Mouse (Mus musculus) thymus, postnatal 10 days (tissue): ENCODE measurements around the gene Cdc25b.

ENCODE experiments used
- DNase-seq, 2 experiments: peaks; one replicate each; pipeline ENCODE4 v3.0.0; 2021; ENCODE audit warnings: low spot score in 2 of 2

The Cdc25b gene

DNA sequence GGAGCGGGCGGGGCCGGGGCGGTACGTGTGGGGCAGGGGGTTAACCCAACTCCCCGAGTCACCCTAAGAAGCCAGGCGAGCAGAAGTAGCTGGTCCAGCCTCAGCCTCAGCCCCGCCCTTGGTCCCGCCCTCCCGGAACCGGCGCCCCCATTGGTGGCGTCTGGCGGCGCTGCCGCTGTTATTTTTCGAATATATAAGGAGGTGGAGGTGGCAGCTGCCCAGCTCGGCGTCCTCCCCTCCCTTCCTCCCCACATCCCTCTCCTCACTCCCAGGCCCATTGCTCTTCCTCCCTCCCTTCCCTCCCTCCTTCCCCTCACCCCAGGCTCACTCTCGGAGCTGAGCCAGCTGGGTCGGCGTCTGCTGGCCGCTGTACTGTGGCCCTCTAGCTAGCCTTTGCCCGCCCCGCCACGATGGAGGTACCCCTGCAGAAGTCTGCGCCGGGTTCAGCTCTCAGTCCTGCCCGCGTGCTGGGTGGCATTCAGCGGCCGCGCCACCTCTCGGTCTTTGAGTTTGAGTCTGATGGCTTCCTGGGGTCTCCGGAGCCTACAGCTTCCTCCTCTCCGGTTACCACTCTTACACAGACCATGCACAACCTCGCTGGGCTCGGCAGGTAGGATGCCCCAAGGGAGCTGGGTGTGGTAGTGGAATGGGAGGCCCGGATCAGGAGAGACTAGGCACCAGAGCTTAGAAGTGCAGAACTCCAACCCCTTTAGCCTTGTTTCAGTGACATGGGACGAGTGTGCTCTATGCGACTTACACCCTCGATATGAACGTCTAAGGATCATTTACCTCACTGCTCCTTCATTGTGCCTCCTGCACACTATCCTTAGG is at the start of gene Cdc25b, which contains the start of gene Spef1:
TSS of gene Cdc25b (plus strand) at position 179 of the 831 bp plus-strand sequence.
TSS of gene Spef1 (minus strand) at position 512 of the 831 bp plus-strand sequence.
- peak; percentile 71 to 79 for DNase-seq

DNA sequence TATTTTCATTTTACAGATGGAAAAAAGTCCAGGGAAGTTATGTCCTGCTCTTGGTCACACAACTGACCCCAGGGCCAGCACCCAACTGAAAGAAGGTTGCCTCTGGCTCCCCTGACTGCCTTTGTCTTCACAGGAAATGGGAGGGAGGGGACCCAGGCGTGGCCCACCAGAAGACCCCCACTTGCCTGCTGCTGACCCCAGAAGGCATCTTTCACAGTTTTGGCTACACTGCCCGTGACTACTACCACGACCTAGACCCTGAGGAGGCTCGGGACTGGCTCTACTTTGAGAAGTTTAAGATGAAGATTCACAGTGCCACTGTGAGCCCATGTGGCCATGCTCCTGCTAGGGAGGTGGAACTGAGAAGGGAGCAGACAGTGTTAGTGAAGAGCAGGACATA is 48.5 kb upstream of the Cdc25b start:
- no peak for DNase-seq

DNA sequence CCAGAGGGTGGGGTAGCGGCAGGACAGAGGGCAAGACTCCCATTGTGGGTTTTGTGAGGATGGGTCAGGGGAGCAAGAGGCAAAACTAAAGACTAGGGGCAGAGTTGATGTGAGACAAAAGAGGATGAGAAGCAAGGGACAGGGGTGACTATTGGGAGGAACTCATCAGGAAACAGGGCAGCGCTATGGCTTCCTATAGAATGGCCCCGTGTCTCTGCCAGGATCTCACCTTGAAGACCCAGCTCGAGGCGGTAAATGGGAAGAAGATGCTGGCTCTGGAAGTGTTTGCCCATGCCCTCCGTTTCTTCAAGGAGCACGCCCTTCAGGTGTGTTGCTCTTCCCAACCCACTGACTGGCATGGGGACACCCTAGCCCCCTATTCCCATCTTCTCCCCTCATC is 48.0 kb upstream of the Cdc25b start:
- DNase-seq, result no peak

DNA sequence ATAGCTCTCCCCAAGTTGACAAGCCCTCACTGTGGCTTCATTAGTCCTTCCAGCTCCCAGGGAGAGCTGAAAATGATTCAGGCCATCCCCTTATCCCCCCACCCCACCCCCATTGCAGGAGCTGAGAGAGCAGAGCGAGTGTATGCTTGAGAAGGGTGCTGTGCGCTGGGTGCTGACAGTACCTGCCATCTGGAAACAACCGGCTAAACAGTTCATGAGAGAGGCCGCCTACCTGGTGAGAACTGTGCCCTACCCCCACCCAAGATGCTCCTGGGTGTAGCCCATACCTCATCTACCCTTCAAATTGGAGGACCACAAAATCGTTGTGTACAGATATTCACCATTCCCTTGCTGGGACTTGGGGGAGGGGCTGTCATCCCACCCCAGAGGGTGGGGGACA is 47.5 kb upstream of the Cdc25b start:
- DNase-seq, result no peak

DNA sequence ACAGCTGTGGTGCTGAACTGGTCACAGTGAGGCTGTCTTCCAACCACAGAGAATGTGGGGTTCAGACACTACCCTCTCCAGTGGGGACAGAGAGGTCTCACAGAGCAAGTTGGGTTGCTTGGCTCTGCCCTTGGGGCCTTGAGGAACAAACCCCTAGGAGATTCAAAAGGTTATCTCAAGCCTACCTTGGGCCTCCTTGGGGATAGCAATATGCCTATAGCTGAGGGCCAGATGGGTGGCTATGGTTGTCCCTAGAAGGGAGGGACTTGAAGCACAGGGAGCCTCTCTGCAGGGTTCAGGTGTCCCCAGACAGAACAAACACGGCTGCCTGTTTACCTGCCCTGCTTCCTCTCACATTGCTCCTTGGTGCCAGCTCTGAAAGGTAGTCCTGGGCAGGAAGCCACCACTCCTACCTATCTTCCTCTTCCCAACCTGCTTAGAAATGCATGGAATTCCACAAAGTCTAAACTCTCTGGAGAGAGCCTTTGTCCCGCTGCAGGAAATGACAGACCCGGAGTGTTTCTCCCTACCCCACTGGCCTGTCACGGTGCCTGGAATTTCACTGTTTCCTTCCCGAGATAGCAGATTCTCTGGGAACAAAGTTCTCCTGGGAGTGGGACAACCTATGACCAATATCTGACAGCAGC is 46.7 kb upstream of the Cdc25b start:
- no peak for DNase-seq

GRCm38 (mm10) chr2:131140533-131140905 is 46.2 kb upstream of the Cdc25b start:
- no peak for DNase-seq

- no peak for DNase-seq
Measured at GRCm38 (mm10) chr2:131141336-131141986, 45.3 kb upstream of the Cdc25b start.

DNA sequence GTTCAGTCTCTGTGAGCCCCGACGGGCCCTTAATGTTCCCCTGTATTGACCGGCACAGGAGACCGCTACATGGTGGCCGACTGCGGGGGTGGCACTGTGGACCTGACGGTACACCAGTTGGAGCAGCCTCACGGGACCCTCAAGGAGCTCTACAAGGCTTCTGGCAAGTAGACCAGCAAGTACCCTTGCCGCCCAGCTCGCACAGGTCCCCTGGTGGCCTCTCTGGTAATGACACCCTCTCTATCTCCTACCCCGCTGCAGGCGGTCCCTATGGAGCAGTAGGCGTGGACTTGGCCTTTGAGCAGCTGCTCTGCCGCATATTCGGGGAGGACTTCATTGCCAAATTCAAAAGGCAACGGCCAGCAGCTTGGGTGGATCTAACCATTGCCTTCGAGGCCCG is 44.2 kb upstream of the Cdc25b start:
- peak; percentile 59 to 72 for DNase-seq

- DNase-seq, result no peak
Measured at GRCm38 (mm10) chr2:131143007-131143780, 43.6 kb upstream of the Cdc25b start.

DNA sequence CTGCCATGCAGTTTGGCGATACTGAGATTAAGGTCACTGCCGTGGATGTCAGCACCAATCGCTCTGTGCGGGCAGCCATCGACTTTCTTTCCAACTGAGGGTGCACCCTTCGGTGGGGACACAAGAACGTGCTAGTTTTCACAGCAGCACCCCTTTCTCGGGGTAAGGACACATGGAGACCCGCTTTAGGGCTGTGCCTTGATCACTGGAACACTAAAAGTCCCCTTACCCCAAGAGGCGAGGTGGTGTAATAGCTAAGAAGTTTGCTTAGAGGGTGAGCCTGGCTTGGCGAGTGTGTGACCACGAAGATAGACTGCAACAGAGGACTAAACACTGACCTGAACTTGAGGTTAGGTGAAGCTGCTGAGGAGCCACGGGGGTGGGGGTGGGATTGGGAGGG is 41.6 kb upstream of the Cdc25b start:
- no peak for DNase-seq

DNA sequence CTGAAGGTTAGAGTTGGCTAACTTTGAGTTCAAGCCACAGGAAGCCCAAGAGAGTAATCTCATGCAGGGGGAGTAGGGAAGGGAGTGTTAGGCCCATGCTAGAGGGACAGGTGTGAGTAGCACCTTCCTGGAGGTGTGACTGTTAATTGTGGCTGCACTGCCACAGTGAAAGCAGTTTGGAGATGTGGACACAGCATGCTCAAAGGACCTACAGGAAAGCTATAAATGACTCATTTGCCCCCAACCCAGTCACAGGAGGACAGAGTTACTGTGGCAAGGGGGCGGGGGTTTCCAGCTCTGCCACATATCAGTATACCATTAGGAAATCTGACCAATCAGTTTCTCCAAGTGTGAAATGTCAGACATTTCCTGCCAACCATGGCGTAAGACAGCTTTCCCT is 41.2 kb upstream of the Cdc25b start:
- DNase-seq, result no peak

DNA sequence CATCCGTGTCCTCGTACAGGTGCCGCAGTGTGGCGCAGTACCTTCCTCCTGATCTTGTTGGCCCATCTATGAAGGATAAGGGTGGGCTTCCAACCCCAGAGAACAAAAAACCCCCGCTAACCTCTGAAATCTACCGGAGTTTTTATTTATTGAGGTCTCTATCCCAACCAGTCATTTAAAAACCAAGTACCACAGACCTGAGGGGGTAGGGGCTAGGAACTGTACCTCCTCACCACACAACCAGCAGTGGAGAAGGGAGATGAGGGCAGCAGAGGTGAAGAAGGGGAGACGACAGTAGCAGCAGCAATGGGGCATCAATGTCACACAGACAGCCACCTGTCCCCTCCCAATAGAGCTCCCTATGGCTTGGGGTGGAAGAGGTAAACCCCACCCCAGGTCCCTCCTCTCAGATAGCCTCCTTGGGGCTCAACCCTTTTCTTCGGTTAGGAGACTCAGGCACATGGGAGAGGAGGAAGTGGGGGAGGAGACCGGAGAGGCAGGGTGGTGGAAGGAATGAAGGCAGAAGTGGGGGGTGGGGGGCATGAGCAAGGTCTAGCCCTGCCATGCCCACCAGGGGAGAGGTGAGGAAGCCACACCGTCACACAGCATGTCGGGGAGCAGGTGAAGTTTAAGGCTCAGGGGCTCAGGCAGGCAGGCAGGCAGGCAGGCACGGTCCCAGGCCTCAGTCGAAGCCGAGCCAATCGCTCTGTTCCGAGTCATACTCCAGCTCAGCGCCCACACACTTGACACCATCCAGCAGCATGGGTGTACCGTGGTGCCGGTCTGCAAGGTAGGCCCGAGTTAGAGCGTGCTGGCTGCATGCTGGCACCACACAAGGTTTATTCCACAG is 40.3 kb upstream of the Cdc25b start:
- DNase-seq, result no peak

- no peak for DNase-seq
Measured at GRCm38 (mm10) chr2:131147043-131147365, 39.7 kb upstream of the Cdc25b start.

- no peak for DNase-seq
Measured at GRCm38 (mm10) chr2:131148353-131149253, 38.1 kb upstream of the Cdc25b start.

DNA sequence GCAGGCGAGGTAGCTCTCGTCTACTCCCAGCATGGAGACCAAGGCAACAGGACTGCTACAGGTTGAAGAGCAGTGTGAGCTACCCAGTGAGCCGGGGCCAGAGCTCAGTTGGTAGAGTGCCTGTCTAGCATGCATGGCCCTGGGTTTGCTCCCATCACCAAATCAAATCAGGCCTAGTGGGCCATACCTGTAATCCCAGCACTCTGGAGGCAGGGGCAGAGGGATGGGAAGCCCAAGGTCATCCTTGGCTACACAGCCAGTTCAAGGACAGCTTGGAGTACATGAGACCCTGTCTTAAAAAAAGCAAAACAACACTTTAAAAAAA is 37.5 kb upstream of the Cdc25b start:
- no peak for DNase-seq

GRCm38 (mm10) chr2:131152166-131152730 is 34.5 kb upstream of the Cdc25b start:
- no peak for DNase-seq

DNA sequence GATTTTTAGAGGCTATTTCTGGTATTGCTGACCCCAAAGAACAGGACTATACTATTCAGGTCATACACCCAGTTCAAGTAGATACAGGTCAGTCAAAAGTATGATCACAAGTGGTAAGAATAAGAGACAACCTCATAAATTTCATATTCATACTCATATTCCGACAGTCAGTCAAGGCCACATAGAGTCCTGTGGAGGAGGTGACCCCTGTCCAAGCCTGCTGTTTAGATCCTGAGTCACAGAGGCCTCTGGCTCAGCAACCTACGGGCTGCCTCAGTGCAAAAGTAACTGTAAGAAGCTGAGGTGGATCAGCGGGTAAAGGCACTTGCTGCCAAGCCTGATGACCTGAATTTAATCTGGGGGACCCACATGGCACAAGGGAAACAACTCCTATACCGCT is 32.7 kb upstream of the Cdc25b start:
- DNase-seq, result no peak

DNA sequence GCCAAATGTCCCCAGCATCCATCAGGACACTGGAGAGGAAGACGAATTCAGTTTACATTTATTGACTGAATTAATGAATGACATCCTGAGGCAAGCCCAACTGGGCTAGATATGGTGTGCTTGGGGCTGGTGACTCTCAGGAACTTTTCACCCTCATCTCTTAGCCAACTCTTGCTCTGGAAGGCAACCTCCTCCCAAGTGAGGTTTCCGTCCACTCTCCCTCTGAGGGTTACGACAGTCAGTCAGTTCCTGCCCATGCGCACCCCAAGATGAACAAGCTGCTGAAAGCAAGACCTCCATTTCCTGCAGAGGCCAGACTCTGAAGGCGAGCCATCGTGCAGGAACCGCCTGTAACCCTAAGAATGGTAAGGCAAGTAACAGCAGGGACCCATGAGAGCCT is 29.8 kb upstream of the Cdc25b start:
- DNase-seq, result no peak

- DNase-seq, result no peak
Measured at GRCm38 (mm10) chr2:131159491-131159910, 27.2 kb upstream of the Cdc25b start.
